Mouse (Mus musculus) spleen, adult 2 months (tissue): Measurements from ENCODE around the gene Erg. TPM values are rescaled to one million over a fixed set of nuclear protein-coding genes. Genes with fewer than 3 reads are reported as not detected.
A peak's percentile ranks its signal among the peaks of the same experiment; 100 is the strongest.

ENCODE experiments used
- DNase-seq, 2 experiments: peaks; one replicate each; pipeline versions ENCODE4 v3.0.0 to v3.0.0-alpha.2; 2012 to 2021; ENCODE audit warnings: low spot score in 2 of 2, low read depth in 1 of 2
- H3K27ac ChIP-seq: fragments of 200-500 bp; 2 replicates; pipeline ENCODE4 v1.5.1; 2012; ENCODE audit warnings: low read length, inconsistent platforms; ENCODE audit not compliant: insufficient read depth
- H3K27me3 ChIP-seq: fragments of 200-500 bp; 2 replicates; pipeline ENCODE4 v1.6.1; 2012; ENCODE audit warnings: mild to moderate bottlenecking, moderate library complexity, low read length, inconsistent platforms; ENCODE audit not compliant: control insufficient read depth, insufficient read depth
- H3K36me3 ChIP-seq: fragments of 200-500 bp; 2 replicates; pipeline ENCODE4 v1.6.1; 2012; ENCODE audit warnings: mild to moderate bottlenecking, low read length, inconsistent platforms; ENCODE audit not compliant: control insufficient read depth, insufficient read depth
- H3K4me1 ChIP-seq: fragments of 200-500 bp; 2 replicates; pipeline ENCODE4 v1.6.1; 2011; ENCODE audit warnings: inconsistent platforms; ENCODE audit not compliant: control insufficient read depth, insufficient read depth, insufficient read length
- H3K4me3 ChIP-seq: fragments of 200-500 bp; 2 replicates; pipeline ENCODE4 v1.5.1; 2011; ENCODE audit warnings: mild to moderate bottlenecking, inconsistent platforms; ENCODE audit not compliant: insufficient read depth, insufficient read length; ENCODE audit errors: extremely low read depth
- CTCF ChIP-seq: fragments of 200-500 bp; IDR thresholded peaks from 2 replicates; pipeline ENCODE4 v1.5.1; 2011; ENCODE audit warnings: mild to moderate bottlenecking, inconsistent platforms; ENCODE audit not compliant: insufficient read depth, insufficient read length, insufficient replicate concordance; ENCODE audit errors: extremely low read depth
- POLR2A ChIP-seq: fragments of 200-500 bp; IDR thresholded peaks from 2 replicates; pipeline ENCODE4 v1.6.1; 2011; ENCODE audit warnings: low read depth, low read length, inconsistent platforms
- WGBS: fragments of 180-500 bp; shearing (Covaris S2); methylation state at CpG from one replicate; pipeline ENCODE4 v1.1.7; 2018; 5-methylcytosine and 5-hydroxymethylcytosine counted together
- polyA plus RNA-seq: library from polyadenylated mRNA; depleted of rRNA; stranded (reverse); fragments of >200 nt; gene quantifications from 2 replicates; pipeline ENCODE4 v1.2.3, GENCODE M21; 2012

Erg gene
- polyA plus RNA-seq, 1 experiment, result 7.1 TPM

DNA sequence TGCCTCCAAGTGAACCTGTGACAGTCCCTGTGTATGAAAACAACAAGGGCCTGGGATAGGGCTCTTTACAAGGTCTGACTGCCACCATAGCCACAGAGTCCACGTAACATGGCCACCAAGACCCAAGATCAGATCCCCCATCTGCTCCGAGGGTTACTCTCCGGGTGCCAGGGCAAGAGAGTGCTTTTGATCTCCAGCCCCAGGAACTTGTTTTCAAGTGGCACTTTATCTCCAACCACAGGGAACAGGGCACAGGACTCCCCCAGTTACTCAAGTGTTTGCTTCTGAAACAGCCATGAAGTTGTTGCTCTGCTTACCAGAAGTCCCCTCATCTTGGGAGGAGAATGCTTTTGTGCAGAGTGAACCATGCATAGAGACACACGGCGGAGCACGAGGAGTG lies 237.0 kb downstream of the Erg start:
- WGBS, result 81% methylated on average over 6 of the region's 6 CpGs
- H3K27me3 ChIP-seq, result no peaks in the 10 kb centered on the region
- no peak overlapping the region for H3K27ac ChIP-seq
- DNase-seq, result no peak
- no peaks in the 10 kb centered on the region for H3K4me1 ChIP-seq
- TF ChIP-seq POLR2A (no peak), CTCF (no peak)
- no peak overlapping the region for H3K4me3 ChIP-seq
- H3K36me3 ChIP-seq, result no peaks in the 10 kb centered on the region

DNA sequence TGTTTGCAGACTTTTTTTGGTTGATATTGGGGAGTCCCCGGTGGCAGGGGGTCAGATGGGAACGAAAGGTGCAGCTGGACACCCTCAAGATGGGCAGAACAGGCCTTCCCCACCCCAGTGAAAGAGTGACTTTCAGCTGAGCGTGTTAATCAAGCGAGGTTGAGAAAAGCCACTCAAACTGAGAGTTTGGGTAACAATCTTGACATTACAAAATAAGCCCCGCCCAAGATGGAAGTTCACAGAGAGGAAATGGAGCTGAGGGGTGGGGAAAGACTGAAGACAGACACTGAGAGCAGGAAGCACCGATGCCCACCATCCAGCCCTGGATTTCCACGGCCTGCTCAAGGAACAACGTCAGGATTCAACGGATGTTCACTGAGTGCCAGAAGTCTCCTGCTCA lies 237.8 kb downstream of the Erg start:
- DNase-seq, result no peak
- Histone ChIP-seq H3K36me3 (no peaks in the 10 kb centered on the region), H3K27me3 (no peaks in the 10 kb centered on the region), H3K4me1 (no peaks in the 10 kb centered on the region), H3K27ac (no peak overlapping the region), H3K4me3 (no peak overlapping the region)
- WGBS, result 72% methylated on average over 9 of the region's 9 CpGs
- TF ChIP-seq CTCF (no peak), POLR2A (no peak)

DNA sequence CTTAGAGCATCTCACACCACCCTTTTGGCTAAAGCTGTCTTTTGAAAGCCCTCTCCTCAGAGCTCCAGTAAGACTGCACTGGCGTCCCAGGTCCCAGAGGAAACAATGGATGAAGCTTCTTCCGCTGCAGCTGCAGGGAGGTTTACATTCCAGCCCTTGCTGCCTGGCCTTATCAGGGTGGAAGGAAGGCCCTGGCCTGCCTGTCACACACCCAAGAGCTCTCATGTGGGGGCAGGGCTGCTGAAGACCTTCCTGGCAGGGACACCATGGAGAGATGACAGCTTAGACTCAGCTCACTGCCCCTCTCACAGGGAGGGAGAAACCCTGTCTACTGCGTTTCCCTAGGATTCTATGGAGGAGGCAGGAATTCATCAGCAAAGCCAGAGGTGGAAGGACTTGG lies 239.2 kb downstream of the Erg start:
- Histone ChIP-seq H3K27ac (no peak overlapping the region), H3K4me1 (no peaks in the 10 kb centered on the region), H3K4me3 (no peak overlapping the region), H3K27me3 (no peaks in the 10 kb centered on the region), H3K36me3 (no peaks in the 10 kb centered on the region)
- DNase-seq, result no peak
- WGBS, result 80% methylated on average over 3 of the region's 3 CpGs
- TF ChIP-seq CTCF (no peak), POLR2A (no peak)

DNA sequence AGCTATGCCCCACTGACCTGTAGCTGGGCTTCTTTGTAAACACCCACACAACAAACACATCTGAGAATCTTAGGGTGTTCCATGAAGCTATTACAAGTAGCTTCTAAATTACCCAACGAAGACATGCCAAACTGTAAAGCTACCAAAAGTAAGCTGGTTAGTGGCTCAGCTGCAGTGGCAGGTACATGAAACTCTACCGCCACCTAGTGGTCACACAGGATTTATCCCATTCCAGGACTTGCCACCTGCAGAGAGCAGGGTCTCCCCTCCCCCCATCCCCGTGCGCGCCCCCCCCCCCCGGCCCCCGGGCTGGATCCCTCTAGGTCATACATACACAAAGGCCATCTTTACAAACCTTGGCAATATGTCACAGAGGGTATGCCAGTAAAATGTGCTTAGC lies 240.5 kb downstream of the Erg start:
- Histone ChIP-seq H3K4me1 (no peaks in the 10 kb centered on the region), H3K27ac (no peak overlapping the region), H3K4me3 (no peak overlapping the region), H3K36me3 (no peaks in the 10 kb centered on the region), H3K27me3 (no peaks in the 10 kb centered on the region)
- peak; percentile 29 to 52 for DNase-seq
- 5% methylated on average over 7 of the region's 7 CpGs for WGBS
- TF ChIP-seq CTCF (peak; percentile 59; the same call in 1 of the 2 replicates), POLR2A (no peak)

DNA sequence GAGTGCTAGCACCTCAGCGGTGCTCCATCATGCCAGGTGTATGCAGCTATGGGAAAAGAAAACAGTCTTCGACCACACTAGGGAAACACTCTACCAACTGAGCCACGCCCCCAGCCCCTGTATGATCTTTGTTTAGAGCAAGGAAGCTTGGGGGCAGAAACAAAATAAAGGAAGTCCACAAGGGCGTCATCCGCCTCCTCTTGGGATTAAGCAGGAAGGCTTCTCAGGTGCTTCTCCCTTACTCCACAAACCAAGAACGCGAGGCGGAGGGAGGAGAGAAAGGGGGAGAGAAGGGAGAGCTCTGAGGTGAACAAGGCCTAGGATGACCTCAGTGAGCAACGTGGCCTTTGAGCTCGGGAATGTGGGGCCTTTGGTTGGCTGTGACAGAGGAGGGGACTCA lies 241.4 kb downstream of the Erg start:
- no peaks in the 10 kb centered on the region for H3K36me3 ChIP-seq
- no peaks in the 10 kb centered on the region for H3K4me1 ChIP-seq
- H3K27ac ChIP-seq, result no peak overlapping the region
- DNase-seq, result no peak
- no peak for TF ChIP-seq CTCF
- TF ChIP-seq POLR2A, result no peak
- H3K27me3 ChIP-seq, result no peaks in the 10 kb centered on the region
- H3K4me3 ChIP-seq, result no peak overlapping the region
- 66% methylated on average over 10 of the region's 10 CpGs for WGBS

DNA sequence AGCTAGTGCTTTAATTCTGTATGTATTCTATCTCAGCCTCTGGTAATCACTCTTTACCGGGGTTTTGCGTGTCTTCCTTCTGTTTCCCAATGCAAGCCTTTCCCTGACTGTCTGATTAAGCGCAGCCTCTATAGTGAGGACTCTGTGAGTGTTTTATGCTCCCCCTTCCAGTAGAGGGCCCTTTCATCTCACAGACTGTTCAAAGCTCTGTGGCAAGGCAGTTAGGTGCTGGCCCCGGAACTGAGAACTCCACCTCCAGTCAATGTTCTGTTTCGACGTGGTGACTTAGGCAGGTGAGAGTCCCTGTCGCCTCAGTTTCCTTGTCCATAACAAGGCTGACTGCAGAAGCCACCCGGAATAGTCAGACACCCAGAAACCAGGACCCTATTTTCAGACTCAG lies 244.4 kb downstream of the Erg start:
- H3K4me1 ChIP-seq, result no peaks in the 10 kb centered on the region
- WGBS, result 66% methylated on average over 8 of the region's 8 CpGs
- no peak overlapping the region for H3K27ac ChIP-seq
- H3K27me3 ChIP-seq, result no peaks in the 10 kb centered on the region
- no peak for DNase-seq
- H3K36me3 ChIP-seq, result no peaks in the 10 kb centered on the region
- TF ChIP-seq POLR2A (no peak), CTCF (no peak)
- H3K4me3 ChIP-seq, result no peak overlapping the region

DNA sequence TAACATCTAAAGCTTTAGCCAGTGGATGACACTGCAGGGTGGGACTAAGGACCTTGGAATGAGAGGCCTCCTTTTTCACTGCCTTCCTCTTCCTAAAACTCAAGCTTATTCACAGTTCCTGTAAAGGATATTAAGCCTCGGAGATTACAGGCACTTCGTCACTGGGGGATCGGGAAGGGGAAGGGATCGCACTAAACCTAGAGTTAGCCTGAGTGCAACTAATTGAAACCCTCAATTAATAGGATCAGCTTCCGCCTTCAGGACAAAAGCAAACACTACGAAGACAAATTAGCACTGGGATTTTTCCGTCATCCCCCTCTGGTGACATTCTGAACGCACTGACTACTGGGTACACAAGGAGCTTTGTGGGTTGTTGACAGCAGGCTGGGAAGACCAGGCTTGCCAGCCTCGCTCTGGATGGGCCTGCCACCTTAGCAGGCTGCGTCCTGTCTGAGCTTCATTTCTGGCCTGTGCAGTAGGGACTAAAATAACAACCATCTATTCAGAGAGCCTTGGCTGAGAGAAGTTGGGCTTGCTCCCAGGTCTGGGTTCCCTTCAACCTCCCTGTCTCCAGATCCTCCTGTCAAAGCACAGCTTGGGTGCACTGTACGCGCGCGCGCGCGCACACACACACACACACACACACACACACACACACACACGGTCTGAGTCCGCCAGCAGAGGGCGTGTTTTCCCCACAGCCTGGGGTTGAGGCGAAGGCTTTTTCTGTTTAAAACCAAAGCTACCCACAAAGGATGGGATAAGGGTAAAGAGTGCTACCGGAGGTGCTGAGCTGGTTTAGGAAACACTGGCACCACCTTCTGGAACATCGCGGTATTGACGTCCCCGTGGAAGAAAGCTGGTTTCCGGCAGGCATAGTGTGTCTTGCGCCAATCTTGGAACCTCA lies 245.3 kb downstream of the Erg start:
- Histone ChIP-seq H3K27me3 (no peaks in the 10 kb centered on the region), H3K36me3 (no peaks in the 10 kb centered on the region), H3K27ac (no peak overlapping the region), H3K4me1 (no peaks in the 10 kb centered on the region), H3K4me3 (no peak overlapping the region)
- TF ChIP-seq POLR2A (no peak), CTCF (peak; percentile 56; the same call in 1 of the 2 replicates)
- DNase-seq, result peak; percentile 51 to 53
- 49% methylated on average over 28 of the region's 28 CpGs for WGBS

DNA sequence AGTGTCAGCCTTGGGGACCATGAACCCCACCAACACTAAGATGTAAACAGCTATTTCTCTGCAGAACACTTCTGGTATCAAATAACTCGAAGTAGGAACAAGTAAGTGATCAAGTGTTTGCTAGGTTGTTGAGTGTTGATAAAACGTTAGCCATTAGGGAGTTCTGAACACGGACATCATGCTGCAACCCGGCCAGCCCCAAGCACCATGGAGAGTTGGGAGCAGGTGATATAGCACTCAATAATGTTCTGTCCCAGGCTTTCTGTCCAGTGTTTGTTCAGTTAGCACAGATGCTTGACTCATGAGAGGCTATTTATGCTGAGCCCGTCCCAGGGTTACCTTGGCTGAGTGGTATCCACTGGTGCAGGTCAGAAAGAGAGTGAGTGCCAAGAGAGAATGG lies 254.2 kb downstream of the Erg start:
- no peaks in the 10 kb centered on the region for H3K4me1 ChIP-seq
- H3K4me3 ChIP-seq, result no peak overlapping the region
- WGBS, result 87% methylated on average over 5 of the region's 5 CpGs
- no peak for TF ChIP-seq POLR2A
- TF ChIP-seq CTCF, result no peak
- H3K36me3 ChIP-seq, result no peaks in the 10 kb centered on the region
- DNase-seq, result no peak
- no peaks in the 10 kb centered on the region for H3K27me3 ChIP-seq
- H3K27ac ChIP-seq, result no peak overlapping the region
